Mouse (Mus musculus): ENCODE measurements around the gene Pip4k2b. TPM values are rescaled to one million over a fixed set of nuclear protein-coding genes. Genes with fewer than 3 reads are reported as not detected.

The Pip4k2b gene
- total and polyA plus RNA-seq, 3 experiments = 23.3 to 44.0 (median 30.8) TPM

DNA sequence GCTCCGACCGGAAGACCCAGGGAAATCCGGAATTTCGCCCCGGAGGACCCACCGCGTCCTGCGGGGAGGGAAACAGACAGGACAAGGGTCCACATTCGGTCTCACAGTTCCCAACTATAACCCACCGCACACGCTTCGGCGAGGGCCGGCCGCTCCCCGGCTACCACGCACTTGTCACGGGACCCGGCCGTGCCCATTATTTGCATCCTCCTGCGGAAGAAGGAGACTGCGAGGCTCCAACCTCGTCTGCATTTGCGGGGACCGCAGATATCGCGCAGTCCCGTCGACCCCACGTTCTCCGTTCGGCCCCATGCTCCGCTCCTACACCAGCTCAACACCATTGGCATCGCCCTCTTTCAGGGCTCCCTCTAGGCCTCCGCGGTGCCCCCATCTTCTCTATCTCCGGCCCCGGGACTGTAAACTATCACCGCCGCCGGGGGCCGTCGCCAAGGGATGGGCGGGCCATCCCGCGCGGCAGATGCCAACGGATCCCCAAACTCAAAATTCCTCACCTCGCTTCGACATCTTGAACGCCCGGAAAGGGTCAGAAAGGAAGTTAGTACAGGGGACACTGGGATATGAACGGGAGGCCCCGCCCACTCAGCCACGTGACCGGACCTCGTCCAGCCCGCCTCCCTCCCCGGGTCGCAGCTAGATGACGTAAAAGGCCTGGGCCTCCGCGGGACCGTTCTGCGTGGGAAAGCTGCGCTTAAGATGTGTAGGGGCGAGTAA, 37.5 kb upstream of the Pip4k2b start, which contains the start of gene Rpl23 (continued):
- TF ChIP-seq ELF1 (IDR thresholded peaks at IDR 0.05; ENCODE audit: low read depth, low read length) (peak; percentile 89), TBP (conservative IDR thresholded peaks at IDR 0.05; ENCODE audit: low read depth, low read length) (peak; percentile 97), E2F4 (IDR thresholded peaks at IDR 0.05; ENCODE audit: insufficient replicate concordance, low read depth, low read length) (peak; percentile 89; the same call in 1 of the 2 replicates), SMC3 (IDR thresholded peaks at IDR 0.05; ENCODE audit: low read depth, low read length) (no peak; the same call in 1 of the 2 replicates), HCFC1 (IDR thresholded peaks at IDR 0.05; ENCODE audit: low read depth, low read length) (peak; percentile 95), CHD2 (IDR thresholded peaks at IDR 0.05; ENCODE audit: low read length) (peak; percentile 71; the same call in 1 of the 2 replicates), UBTF (IDR thresholded peaks at IDR 0.05; ENCODE audit: low read depth, low read length) (0 out of 2 replicates have a peak, but pooled peaks have one; percentile 41), POLR2AphosphoS2 (IDR thresholded peaks at IDR 0.05; ENCODE audit: low read depth, low read length) (peak; percentile 99), JUND (conservative IDR thresholded peaks at IDR 0.05; ENCODE audit: low read depth, low read length) (no peak), TCF12 (IDR thresholded peaks at IDR 0.05; ENCODE audit: low read depth, low read length) (peak; percentile 98), ZNF384 (IDR thresholded peaks at IDR 0.05; ENCODE audit: low read depth, low read length) (0 out of 2 replicates have a peak, but pooled peaks have one; percentile 22)

GRCm38 (mm10) chr11:97781478-97781831, 37.0 kb upstream of the Pip4k2b start:
- peaks cover 8 to 39% of the 10 kb centered on the region in 2 experiments for H3K4me1 ChIP-seq (ENCODE audit: control insufficient read depth in 1 of 2, insufficient read depth in 2 of 2)
- peaks cover 4% of the 10 kb centered on the region for H3K9me3 ChIP-seq (replicated peaks; ENCODE audit: low read length)
- H3K9ac ChIP-seq (ENCODE audit: insufficient read depth, low read depth) = peak overlapping the region; percentile 90
- H3K36me3 ChIP-seq (replicated peaks in 1 of 2; ENCODE audit: control insufficient read depth in 1 of 2, insufficient read depth in 1 of 2, low read length in 1 of 2) = peaks cover 44 to 51% of the 10 kb centered on the region in 2 experiments
- peak overlapping the region; percentile 85 for H3K4me2 ChIP-seq (ENCODE audit: insufficient read depth, low read depth, poor library complexity, severe bottlenecking)
- DNase-seq (ENCODE audit: extremely low read depth) = no peak
- dilution Hi-C loops (cut with MboI; ENCODE audit: extremely low pct_ligation_motif_present, extremely low pct_unique_long_range_greater_than_20kb, low sequenced_read_pairs) = no loop called here
- TF ChIP-seq MAFK (IDR thresholded peaks at IDR 0.05; ENCODE audit: insufficient replicate concordance, low read length) (no peak), E2F4 (IDR thresholded peaks at IDR 0.05; ENCODE audit: insufficient replicate concordance, low read depth, low read length) (no peak), SIN3A (IDR thresholded peaks at IDR 0.05; ENCODE audit: low read length) (0 out of 2 replicates have a peak, but pooled peaks have one; percentile 17)
- H3K79me2 ChIP-seq (replicated peaks; ENCODE audit: control insufficient read depth, extremely low read depth, insufficient read depth, poor library complexity, severe bottlenecking) = peaks cover 39% of the 10 kb centered on the region
- peak overlapping the region; percentile 73 to 90 (median 83) for H3K4me3 ChIP-seq (replicated peaks in 1 of 3; ENCODE audit: low read depth in 2 of 3, low read length in 2 of 3, poor library complexity in 1 of 3)
- in situ Hi-C loops (cut with MboI; ENCODE audit: low pct_ligation_motif_present, low pct_unique_long_range_greater_than_20kb, low sequenced_read_pairs) = no loop called here
- H3K27me3 ChIP-seq (replicated peaks) = no peaks in the 10 kb centered on the region
- H3K27ac ChIP-seq (ENCODE audit: insufficient read depth, low read depth) = peak overlapping the region; percentile 69

- H3K4me2 ChIP-seq (ENCODE audit: insufficient read depth, low read depth, poor library complexity, severe bottlenecking) = peak overlapping the region; percentile 85
- H3K9ac ChIP-seq (ENCODE audit: insufficient read depth, low read depth) = peak overlapping the region; percentile 90
- H3K4me3 ChIP-seq (replicated peaks in 1 of 3; ENCODE audit: low read depth in 2 of 3, low read length in 2 of 3, poor library complexity in 1 of 3) = peak overlapping the region; percentile 73 to 90 (median 83)
- H3K27me3 ChIP-seq (replicated peaks) = no peaks in the 10 kb centered on the region
- dilution Hi-C loops (cut with MboI; ENCODE audit: extremely low pct_ligation_motif_present, extremely low pct_unique_long_range_greater_than_20kb, low sequenced_read_pairs) (no loop called here), in situ Hi-C loops (cut with MboI; ENCODE audit: low pct_ligation_motif_present, low pct_unique_long_range_greater_than_20kb, low sequenced_read_pairs) (no loop called here)
- H3K36me3 ChIP-seq (replicated peaks in 1 of 2; ENCODE audit: control insufficient read depth in 1 of 2, insufficient read depth in 1 of 2, low read length in 1 of 2) = peaks cover 55 to 64% of the 10 kb centered on the region in 2 experiments
- peaks cover 39% of the 10 kb centered on the region for H3K79me2 ChIP-seq (replicated peaks; ENCODE audit: control insufficient read depth, extremely low read depth, insufficient read depth, poor library complexity, severe bottlenecking)
- H3K9me3 ChIP-seq (replicated peaks; ENCODE audit: low read length) = peaks cover 4% of the 10 kb centered on the region
- no peak for DNase-seq (ENCODE audit: extremely low read depth)
- no peak overlapping the region for H3K27ac ChIP-seq (ENCODE audit: insufficient read depth, low read depth)
- TF ChIP-seq SIN3A (IDR thresholded peaks at IDR 0.05; ENCODE audit: low read length) = no peak; the same call in 1 of the 2 replicates
- TF ChIP-seq MXI1 (IDR thresholded peaks at IDR 0.05; ENCODE audit: low read depth, low read length) = peak; percentile 29; the same call in 1 of the 2 replicates
- peaks cover 8 to 44% of the 10 kb centered on the region in 2 experiments for H3K4me1 ChIP-seq (ENCODE audit: control insufficient read depth in 1 of 2, insufficient read depth in 2 of 2)
Observed at GRCm38 (mm10) chr11:97779968-97780701, 35.6 kb upstream of the Pip4k2b start.
